Mouse (Mus musculus): ENCODE results near the gene Pde5a. TPM values are rescaled to one million over a fixed set of nuclear protein-coding genes. Genes with fewer than 3 reads are reported as not detected.

The Pde5a gene
- polyA plus RNA-seq, 1 experiment from 2014 or later, result 3.5 TPM

GRCm38 (mm10) chr3:122710141-122710540 is 18.6 kb upstream of the Pde5a start:
- Histone ChIP-seq H3K4me2 (replicated peaks; ENCODE audit: low read depth, low read length) (no peak overlapping the region), H3K27ac (ENCODE audit: low read length) (no peak overlapping the region)

GRCm38 (mm10) chr3:122718631-122719030 is 10.1 kb upstream of the Pde5a start:
- no peak for ATAC-seq (ENCODE audit: low FRiP score, low TSS enrichment)
- H3K27me3 ChIP-seq (ENCODE audit: insufficient read depth, low read length), result no peaks in the 10 kb centered on the region
- H3K4me1 ChIP-seq (ENCODE audit: insufficient read depth, low read length), result no peaks in the 10 kb centered on the region
- no peaks in the 10 kb centered on the region for H3K9me3 ChIP-seq (ENCODE audit: low read length)
- H3K4me2 ChIP-seq (replicated peaks; ENCODE audit: low read depth, low read length), result no peak overlapping the region
- 73% methylated on average over 2 of the region's 2 CpGs for WGBS
- no peaks in the 10 kb centered on the region for H3K36me3 ChIP-seq (ENCODE audit: insufficient read depth, low read length)
- no peak overlapping the region for H3K27ac ChIP-seq (ENCODE audit: low read length)
- H3K9ac ChIP-seq (replicated peaks; ENCODE audit: low read length), result no peak overlapping the region
- H3K4me3 ChIP-seq (ENCODE audit: low read length), result no peak overlapping the region

More at GRCm38 (mm10) chr3:122710141-122710540, 18.6 kb upstream of the Pde5a start:
- no peak overlapping the region for H3K4me3 ChIP-seq (ENCODE audit: low read length)
- no peak for ATAC-seq (ENCODE audit: low FRiP score, low TSS enrichment)
- WGBS, result 73% methylated on average over 3 of the region's 3 CpGs
- H3K9me3 ChIP-seq (ENCODE audit: low read length), result no peaks in the 10 kb centered on the region
- H3K27me3 ChIP-seq (ENCODE audit: insufficient read depth, low read length), result no peaks in the 10 kb centered on the region
- no peak overlapping the region for H3K9ac ChIP-seq (replicated peaks; ENCODE audit: low read length)
- no peaks in the 10 kb centered on the region for H3K36me3 ChIP-seq (ENCODE audit: insufficient read depth, low read length)
- no peaks in the 10 kb centered on the region for H3K4me1 ChIP-seq (ENCODE audit: insufficient read depth, low read length)

- WGBS, result 61% methylated on average over 9 of the region's 9 CpGs
- H3K4me2 ChIP-seq (replicated peaks; ENCODE audit: low read depth, low read length), result no peak overlapping the region
- ATAC-seq (ENCODE audit: low FRiP score, low TSS enrichment), result no peak
These were observed 7.2 kb upstream of the Pde5a start for GRCm38 (mm10) chr3:122721522-122721921.

GRCm38 (mm10) chr3:122729601-122729959 is 833 bp downstream of the Pde5a start:
- peak; percentile 79 for ATAC-seq (ENCODE audit: low FRiP score, low TSS enrichment)
- Histone ChIP-seq H3K4me2 (replicated peaks; ENCODE audit: low read depth, low read length) (peak overlapping the region; percentile 85), H3K36me3 (ENCODE audit: insufficient read depth, low read length) (no peaks in the 10 kb centered on the region), H3K9me3 (ENCODE audit: low read length) (no peaks in the 10 kb centered on the region), H3K4me3 (ENCODE audit: low read length) (peak overlapping the region; percentile 80), H3K27ac (ENCODE audit: low read length) (peak overlapping the region; percentile 94), H3K27me3 (ENCODE audit: insufficient read depth, low read length) (no peaks in the 10 kb centered on the region), H3K4me1 (ENCODE audit: insufficient read depth, low read length) (peaks cover 7% of the 10 kb centered on the region; the same call in 1 of the 2 replicates), H3K9ac (replicated peaks; ENCODE audit: low read length) (peak overlapping the region; percentile 87)
- 1% methylated on average over 22 of the region's 22 CpGs for WGBS

More at GRCm38 (mm10) chr3:122721522-122721921, 7.2 kb upstream of the Pde5a start:
- no peaks in the 10 kb centered on the region for H3K36me3 ChIP-seq (ENCODE audit: insufficient read depth, low read length)
- H3K4me1 ChIP-seq (ENCODE audit: insufficient read depth, low read length), result no peaks in the 10 kb centered on the region
- no peaks in the 10 kb centered on the region for H3K9me3 ChIP-seq (ENCODE audit: low read length)
- H3K27ac ChIP-seq (ENCODE audit: low read length), result no peak overlapping the region
- no peak overlapping the region for H3K9ac ChIP-seq (replicated peaks; ENCODE audit: low read length)
- H3K27me3 ChIP-seq (ENCODE audit: insufficient read depth, low read length), result no peaks in the 10 kb centered on the region
- H3K4me3 ChIP-seq (ENCODE audit: low read length), result no peak overlapping the region

- ATAC-seq (ENCODE audit: low FRiP score, low TSS enrichment), result peak; percentile 83
- Histone ChIP-seq H3K9ac (replicated peaks; ENCODE audit: low read length) (peak overlapping the region; percentile 87), H3K27me3 (ENCODE audit: insufficient read depth, low read length) (no peaks in the 10 kb centered on the region), H3K9me3 (ENCODE audit: low read length) (no peaks in the 10 kb centered on the region), H3K36me3 (ENCODE audit: insufficient read depth, low read length) (no peaks in the 10 kb centered on the region), H3K4me1 (ENCODE audit: insufficient read depth, low read length) (peaks cover 7% of the 10 kb centered on the region; the same call in 1 of the 2 replicates), H3K4me3 (ENCODE audit: low read length) (peak overlapping the region; percentile 80), H3K4me2 (replicated peaks; ENCODE audit: low read depth, low read length) (peak overlapping the region; percentile 85), H3K27ac (ENCODE audit: low read length) (peak overlapping the region; percentile 94)
- WGBS, result under 1% methylated on average over 75 of the region's 92 CpGs
These were observed 1.4 kb downstream of the Pde5a start for GRCm38 (mm10) chr3:122729960-122730740.

GRCm38 (mm10) chr3:122730741-122731235 is 2.0 kb downstream of the Pde5a start:
- peak; percentile 17; the same call in 1 of the 2 replicates for ATAC-seq (ENCODE audit: low FRiP score, low TSS enrichment)
- WGBS, result under 1% methylated on average over 13 of the region's 13 CpGs
- no peaks in the 10 kb centered on the region for H3K36me3 ChIP-seq (ENCODE audit: insufficient read depth, low read length)
- no peaks in the 10 kb centered on the region for H3K9me3 ChIP-seq (ENCODE audit: low read length)
- H3K4me2 ChIP-seq (replicated peaks; ENCODE audit: low read depth, low read length), result peak overlapping the region; percentile 85
- H3K27ac ChIP-seq (ENCODE audit: low read length), result peak overlapping the region; percentile 94; the same call in 1 of the 2 replicates
- peaks cover 7% of the 10 kb centered on the region; the same call in 1 of the 2 replicates for H3K4me1 ChIP-seq (ENCODE audit: insufficient read depth, low read length)
- no peaks in the 10 kb centered on the region for H3K27me3 ChIP-seq (ENCODE audit: insufficient read depth, low read length)
- H3K9ac ChIP-seq (replicated peaks; ENCODE audit: low read length), result peak overlapping the region; percentile 87
- H3K4me3 ChIP-seq (ENCODE audit: low read length), result peak overlapping the region; percentile 80

- H3K27ac ChIP-seq (ENCODE audit: low read length), result no peak overlapping the region
- no peak overlapping the region for H3K4me3 ChIP-seq (ENCODE audit: low read length)
- 65% methylated on average over 3 of the region's 3 CpGs for whole genome bisulfite sequencing
These were observed 5.1 kb downstream of the Pde5a start for GRCm38 (mm10) chr3:122733806-122734205.

GRCm38 (mm10) chr3:122734329-122734728 is 5.6 kb downstream of the Pde5a start:
- Histone ChIP-seq H3K36me3 (ENCODE audit: insufficient read depth, low read length) (no peaks in the 10 kb centered on the region), H3K27me3 (ENCODE audit: insufficient read depth, low read length) (no peaks in the 10 kb centered on the region), H3K4me1 (ENCODE audit: insufficient read depth, low read length) (peaks cover 3% of the 10 kb centered on the region; the same call in 1 of the 2 replicates), H3K4me2 (replicated peaks; ENCODE audit: low read depth, low read length) (no peak overlapping the region), H3K9ac (replicated peaks; ENCODE audit: low read length) (no peak overlapping the region), H3K27ac (ENCODE audit: low read length) (no peak overlapping the region), H3K4me3 (ENCODE audit: low read length) (no peak overlapping the region), H3K9me3 (ENCODE audit: low read length) (no peaks in the 10 kb centered on the region)
- no peak for ATAC-seq (ENCODE audit: low FRiP score, low TSS enrichment)
- 88% methylated on average over 6 of the region's 6 CpGs for WGBS

More at GRCm38 (mm10) chr3:122733806-122734205, 5.1 kb downstream of the Pde5a start:
- Histone ChIP-seq H3K9ac (replicated peaks; ENCODE audit: low read length) (no peak overlapping the region), H3K4me1 (ENCODE audit: insufficient read depth, low read length) (peaks cover 3% of the 10 kb centered on the region; the same call in 1 of the 2 replicates), H3K9me3 (ENCODE audit: low read length) (no peaks in the 10 kb centered on the region), H3K36me3 (ENCODE audit: insufficient read depth, low read length) (no peaks in the 10 kb centered on the region), H3K4me2 (replicated peaks; ENCODE audit: low read depth, low read length) (no peak overlapping the region), H3K27me3 (ENCODE audit: insufficient read depth, low read length) (no peaks in the 10 kb centered on the region)
- no peak for ATAC-seq (ENCODE audit: low FRiP score, low TSS enrichment)

GRCm38 (mm10) chr3:122739460-122739859 is 10.7 kb downstream of the Pde5a start:
- no peak overlapping the region for H3K27ac ChIP-seq (ENCODE audit: low read length)
- no peaks in the 10 kb centered on the region for H3K27me3 ChIP-seq (ENCODE audit: insufficient read depth, low read length)
- WGBS, result 93% methylated on average over 15 of the region's 15 CpGs
- H3K9me3 ChIP-seq (ENCODE audit: low read length), result peaks cover 7% of the 10 kb centered on the region; the same call in 1 of the 2 replicates
- 0 out of 2 replicates have a peak, but pooled peaks cover 4% of the 10 kb centered on the region for H3K36me3 ChIP-seq (ENCODE audit: insufficient read depth, low read length)
- H3K9ac ChIP-seq (replicated peaks; ENCODE audit: low read length), result no peak overlapping the region
- no peak overlapping the region for H3K4me2 ChIP-seq (replicated peaks; ENCODE audit: low read depth, low read length)
- no peak overlapping the region for H3K4me3 ChIP-seq (ENCODE audit: low read length)
- H3K4me1 ChIP-seq (ENCODE audit: insufficient read depth, low read length), result no peaks in the 10 kb centered on the region
- no peak for ATAC-seq (ENCODE audit: low FRiP score, low TSS enrichment)

GRCm38 (mm10) chr3:122744265-122744664 is 15.5 kb downstream of the Pde5a start:
- H3K4me1 ChIP-seq (ENCODE audit: insufficient read depth, low read length), result no peaks in the 10 kb centered on the region
- H3K27ac ChIP-seq (ENCODE audit: low read length), result no peak overlapping the region
- H3K9me3 ChIP-seq (ENCODE audit: low read length), result peaks cover 17% of the 10 kb centered on the region
- no peaks in the 10 kb centered on the region for H3K27me3 ChIP-seq (ENCODE audit: insufficient read depth, low read length)
- WGBS, result 84% methylated on average over 3 of the region's 3 CpGs
- 0 out of 2 replicates have a peak, but pooled peaks cover 4% of the 10 kb centered on the region for H3K36me3 ChIP-seq (ENCODE audit: insufficient read depth, low read length)
- no peak overlapping the region for H3K4me3 ChIP-seq (ENCODE audit: low read length)
- no peak overlapping the region for H3K4me2 ChIP-seq (replicated peaks; ENCODE audit: low read depth, low read length)
- ATAC-seq (ENCODE audit: low FRiP score, low TSS enrichment), result no peak
- no peak overlapping the region for H3K9ac ChIP-seq (replicated peaks; ENCODE audit: low read length)
